Mouse (Mus musculus): ENCODE measurements around the gene Zfhx2.

The Zfhx2 gene

DNA sequence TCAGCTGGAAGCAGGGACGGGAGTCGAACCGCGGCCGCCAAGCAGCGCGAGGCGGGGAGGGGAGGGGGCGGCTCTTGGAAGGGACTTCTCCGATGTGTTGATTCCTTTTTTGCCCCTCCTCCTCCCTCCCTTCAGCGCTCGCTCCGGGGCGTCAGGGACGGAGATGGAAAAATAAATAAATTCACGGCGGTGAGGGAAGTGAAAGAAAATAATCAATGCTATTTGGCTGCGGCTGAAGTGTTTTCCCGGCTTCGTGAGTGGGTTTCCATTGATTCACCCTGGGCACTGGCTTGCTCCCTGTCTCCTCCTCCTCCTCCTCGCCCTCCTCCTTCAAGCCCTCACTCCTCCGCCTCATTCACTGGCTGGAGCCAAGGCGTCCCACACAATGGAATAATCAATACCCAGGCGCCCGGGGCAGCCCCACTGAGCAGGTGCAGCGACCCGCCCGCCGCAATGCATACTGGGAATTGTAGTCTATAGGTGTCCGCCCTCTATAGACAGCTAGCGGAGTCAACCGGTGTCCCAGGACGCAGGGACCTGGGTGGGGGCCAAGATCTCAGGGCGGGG, at the start of gene Zfhx2:
Gene Zfhx2, minus strand, starts transcription at position 314 of the 567 bp plus-strand sequence.
- peak; percentile 96 for DNase-seq

DNA sequence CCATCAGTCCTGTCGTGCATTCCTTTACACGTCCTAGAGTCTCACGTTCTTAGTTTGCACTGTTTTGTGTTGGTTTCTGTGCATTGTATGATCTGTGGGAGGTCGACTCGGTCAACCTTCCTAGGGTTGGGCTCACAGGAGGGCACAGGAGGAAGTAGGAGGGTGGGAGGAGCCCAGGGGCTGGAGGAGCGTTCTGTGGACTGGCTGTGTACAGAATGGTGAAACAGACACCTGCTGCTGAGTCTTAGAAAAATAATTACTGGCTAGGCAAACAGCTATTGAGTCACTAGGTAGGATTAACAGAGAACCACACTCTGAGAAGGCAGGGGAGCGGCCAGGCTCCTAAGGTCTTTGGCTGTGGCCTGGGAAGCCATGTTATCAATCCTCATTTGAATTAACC, 47.2 kb upstream of the Zfhx2 start:
- DNase-seq: no peak

DNA sequence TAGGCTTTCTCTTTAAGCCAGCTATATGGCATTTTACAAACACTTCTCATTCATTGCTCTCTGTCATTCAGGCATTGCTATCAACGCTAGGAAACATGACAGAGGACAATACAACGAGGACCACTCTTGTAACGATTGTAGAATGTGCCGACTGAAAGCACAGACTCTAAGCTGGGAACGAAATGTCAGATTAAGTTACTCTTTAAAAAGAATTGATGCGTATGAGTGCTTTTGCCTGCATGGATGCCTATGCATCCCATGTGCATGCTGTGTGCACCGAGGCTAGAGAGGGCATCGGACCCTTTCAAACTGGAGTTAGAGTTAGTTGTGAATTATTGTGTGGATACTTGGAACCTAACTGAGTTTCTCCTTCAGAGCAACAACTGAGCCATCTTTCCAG, 43.6 kb upstream of the Zfhx2 start:
- DNase-seq: no peak

DNA sequence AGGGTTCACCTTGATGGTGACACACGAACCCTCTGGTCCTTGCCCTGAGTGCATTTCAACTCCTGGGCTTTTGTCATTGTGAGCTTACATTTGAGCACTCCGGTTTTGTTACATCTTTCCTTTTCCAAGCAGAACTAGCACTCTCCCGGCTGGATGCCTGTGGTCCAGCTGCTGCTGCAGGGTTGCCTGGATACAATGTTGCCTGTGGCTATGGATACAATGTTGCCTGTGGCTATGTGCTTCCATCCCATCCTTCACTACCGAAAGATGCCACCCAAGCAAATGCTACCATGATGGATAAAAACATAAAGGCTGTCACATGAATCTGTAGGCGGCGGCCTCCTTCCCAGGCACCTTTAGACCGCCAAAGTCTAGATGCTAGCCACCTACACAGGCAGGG, 34.4 kb upstream of the Zfhx2 start:
- DNase-seq: no peak

DNA sequence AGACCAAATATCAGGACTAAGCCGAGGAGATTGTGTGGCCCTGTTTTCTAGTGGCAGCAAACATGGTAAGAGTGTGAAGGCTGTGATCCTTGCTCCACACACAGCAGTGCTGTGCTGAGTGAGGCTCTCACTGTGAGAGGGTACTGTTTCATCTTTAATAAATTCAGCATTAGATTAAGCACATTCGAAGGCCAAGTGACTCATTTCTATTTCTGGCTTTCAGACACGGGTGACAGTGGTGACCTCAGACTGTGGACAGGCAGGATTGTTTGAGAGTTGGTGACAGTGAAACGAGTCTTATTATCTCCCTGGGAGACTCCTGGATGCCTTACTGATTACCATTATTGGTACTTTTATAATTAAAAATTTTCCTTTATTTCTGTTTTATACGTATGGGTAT, 33.6 kb upstream of the Zfhx2 start:
- DNase-seq: no peak

DNA sequence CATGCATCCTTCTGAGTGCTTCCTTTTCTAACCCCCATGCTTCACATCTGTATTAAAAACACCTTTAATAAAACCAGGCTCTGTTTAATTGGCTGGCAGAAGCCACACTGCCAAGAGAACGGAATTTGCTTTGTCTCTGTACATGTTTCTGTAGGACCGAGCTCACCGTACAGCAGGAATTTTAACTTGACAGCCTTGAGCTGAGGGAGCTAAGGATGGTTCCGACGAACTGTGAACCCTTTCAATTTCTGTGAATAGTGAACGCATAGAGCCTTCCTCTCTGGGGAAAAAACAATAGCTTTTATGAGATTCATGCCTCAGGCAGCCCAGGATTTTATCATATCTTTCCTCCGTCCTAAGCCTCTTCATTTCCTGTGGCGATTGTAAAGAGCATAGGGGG, 30.2 kb upstream of the Zfhx2 start:
- DNase-seq: no peak

DNA sequence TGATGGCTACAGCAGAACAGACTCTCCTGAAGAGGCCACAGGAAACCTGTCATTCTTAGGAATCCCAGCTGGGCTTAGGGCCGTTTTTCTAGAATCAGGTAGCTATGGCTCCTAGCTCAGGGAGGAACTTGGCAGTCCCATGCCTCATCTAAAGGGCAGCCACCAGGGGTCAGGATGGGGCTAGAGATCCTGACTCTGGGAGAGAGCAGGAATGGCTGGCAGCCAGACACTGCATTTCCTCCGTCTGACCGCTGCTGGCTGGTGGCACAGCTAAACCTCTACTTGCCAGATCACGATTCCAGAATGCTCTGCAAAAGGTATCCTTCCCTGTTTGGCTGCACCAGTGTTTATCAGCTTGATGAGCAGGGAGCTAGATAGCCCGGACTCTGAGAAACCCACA, 29.8 kb upstream of the Zfhx2 start:
- peak; percentile 89 for DNase-seq

DNA sequence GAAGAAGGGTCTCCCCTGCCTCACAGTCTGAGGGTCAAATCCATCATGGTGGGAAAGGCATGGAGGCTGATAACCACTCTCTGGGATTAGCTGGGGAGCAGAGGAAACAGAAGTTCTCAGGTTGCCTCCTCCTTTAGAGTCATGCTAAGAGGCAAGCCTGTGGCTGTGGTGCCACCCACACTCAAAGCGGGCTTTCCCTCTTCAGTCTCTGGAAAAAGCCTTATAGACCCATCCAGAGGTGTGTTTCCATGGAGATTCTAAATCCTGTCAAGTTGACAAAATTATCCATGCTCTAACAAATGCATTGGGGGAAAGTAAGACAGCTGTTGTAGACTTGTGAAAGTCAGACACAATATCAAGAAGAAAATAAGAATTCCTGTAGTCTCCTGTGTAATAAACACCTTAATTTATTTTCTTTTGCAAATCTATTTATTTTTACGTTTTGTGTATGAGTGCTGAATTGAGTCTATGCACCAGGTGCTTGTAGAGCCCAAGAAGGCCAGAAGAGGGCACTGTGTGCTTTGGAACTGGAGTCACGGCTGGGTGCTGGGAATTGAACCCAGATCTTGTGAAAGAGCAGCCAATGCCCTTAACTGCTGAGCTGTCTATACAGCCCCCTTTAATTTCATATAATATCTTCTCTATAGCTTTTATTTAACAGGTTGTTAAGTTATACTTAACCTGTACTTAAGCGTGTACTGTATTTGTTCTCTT, 27.5 kb upstream of the Zfhx2 start:
- no peak for DNase-seq

DNA sequence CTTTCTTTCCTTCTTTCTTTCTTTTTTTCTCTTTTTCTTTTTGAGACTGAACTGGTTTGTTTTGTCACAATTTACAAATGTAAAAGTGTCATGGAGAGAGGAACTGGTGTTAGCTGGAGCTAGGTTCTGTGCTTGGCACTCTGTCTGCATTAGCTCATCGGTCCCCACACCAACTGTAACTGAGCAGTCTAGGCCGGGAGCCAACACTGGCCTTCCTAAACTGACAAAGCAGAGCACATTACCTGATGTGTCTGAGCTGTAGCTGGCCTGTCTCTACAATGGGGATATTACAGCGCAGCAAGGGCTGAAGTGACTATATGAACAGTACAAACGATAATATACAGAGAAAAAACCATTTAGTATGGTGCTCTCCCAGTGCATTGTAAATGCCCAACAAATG, 26.7 kb upstream of the Zfhx2 start:
- no peak for DNase-seq

DNA sequence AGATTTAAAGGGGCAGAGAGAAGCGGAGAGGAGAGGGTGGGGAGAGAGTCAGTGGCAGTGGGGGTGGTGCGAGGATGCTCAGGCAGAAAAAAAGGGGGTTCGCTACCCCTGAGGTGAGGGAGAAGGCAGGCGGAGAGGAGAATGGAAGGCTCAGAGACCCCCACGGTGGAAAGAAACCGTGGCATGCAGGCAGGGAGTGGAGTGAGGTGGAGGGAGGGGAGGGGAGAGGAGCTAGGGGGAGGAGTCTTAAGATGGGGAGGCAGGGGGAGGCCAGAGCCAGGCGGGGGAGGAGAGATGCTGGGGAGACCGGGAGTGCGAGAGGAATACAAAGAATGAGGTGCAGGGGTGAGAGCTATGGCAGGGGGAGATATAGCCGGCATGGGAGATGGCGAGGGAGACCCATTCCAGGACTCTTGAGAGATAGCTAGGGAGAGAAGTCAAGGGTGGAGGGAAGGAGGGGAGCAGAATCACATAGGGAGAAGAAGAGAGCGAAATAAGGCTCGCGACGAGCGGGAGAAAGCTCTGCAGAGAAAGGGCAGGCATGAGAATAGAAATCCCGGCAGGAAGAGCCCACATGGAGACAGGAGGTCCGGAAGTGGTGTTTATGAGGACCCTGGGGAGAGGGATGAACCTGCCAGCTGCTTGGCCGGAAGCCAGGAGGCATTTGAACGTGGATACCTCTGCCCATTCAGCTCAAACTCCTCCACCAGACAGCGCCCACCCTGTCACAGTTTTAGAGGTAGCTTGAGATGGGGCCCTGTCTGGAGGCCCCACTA, 24.5 kb upstream of the Zfhx2 start, which contains the start of gene Jph4:
Gene Jph4, minus strand, starts transcription at position 511 of the 776 bp plus-strand sequence.
- no peak for DNase-seq

DNA sequence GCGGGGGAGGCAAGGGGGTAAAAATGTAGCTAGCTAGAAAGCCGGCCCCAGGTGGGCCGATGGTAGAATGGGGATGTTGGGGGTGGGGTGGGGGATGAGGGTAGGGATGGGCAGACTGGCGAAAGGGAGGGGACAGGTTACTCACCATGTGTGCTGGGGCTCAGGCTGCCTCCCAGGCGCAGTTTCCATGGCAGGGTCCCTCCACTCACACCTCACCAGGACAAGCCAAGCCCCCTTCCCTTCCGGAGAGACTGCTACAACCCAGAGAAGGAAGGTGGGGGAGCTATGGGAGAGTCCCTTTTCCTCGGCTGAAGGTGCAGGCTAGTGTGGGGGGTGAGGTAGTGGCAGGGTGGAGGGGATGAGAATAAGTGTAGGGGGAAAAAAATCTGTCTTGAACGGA, 23.7 kb upstream of the Zfhx2 start:
- DNase-seq: no peak

DNA sequence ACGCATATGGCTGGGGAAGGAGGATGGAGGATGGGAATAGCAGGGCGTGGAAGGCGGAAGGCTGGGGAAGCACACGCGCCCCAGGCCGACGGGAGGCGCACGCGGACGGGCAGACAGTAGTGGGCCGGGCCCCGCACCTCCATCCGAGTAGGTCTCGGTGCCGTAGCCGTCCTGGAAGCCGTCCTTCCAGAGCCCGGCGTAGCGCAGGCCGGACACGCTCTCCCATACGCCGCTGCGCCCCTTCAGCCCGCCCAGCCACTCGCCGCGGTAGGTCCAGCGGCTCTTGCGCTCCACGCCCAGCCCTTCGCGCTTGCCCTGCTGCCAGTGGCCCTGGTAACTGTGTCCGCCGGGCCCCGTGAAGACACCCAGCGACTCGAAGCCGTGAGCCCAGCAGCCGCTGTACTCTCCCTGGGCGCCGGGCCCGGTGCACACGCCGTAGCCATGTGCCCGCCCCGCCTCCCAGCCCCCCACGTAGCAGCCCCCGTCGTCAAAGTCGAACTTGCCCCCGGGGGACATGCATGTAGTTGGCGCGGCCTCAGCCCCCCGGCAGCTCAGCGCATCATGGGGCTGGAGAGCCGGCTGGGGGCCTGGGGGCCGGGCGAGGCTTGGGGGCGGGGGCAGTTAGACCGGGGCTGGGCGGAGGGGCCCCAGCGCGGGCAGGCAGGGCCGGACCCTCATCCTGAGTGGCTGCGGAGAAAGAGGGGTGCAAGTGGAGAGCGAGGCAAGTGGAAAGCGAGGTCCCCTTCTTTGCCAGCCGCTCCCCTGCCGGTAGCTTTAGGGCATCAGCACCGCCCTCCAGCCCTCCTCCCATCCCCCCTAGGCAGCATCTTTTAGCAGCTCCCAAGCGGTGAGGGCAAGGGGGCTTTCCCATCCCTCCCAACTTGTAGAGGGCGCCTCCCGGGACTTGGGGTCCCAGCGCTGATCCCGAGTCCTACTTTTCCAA, 22.9 kb upstream of the Zfhx2 start:
- DNase-seq: peak; percentile 75

DNA sequence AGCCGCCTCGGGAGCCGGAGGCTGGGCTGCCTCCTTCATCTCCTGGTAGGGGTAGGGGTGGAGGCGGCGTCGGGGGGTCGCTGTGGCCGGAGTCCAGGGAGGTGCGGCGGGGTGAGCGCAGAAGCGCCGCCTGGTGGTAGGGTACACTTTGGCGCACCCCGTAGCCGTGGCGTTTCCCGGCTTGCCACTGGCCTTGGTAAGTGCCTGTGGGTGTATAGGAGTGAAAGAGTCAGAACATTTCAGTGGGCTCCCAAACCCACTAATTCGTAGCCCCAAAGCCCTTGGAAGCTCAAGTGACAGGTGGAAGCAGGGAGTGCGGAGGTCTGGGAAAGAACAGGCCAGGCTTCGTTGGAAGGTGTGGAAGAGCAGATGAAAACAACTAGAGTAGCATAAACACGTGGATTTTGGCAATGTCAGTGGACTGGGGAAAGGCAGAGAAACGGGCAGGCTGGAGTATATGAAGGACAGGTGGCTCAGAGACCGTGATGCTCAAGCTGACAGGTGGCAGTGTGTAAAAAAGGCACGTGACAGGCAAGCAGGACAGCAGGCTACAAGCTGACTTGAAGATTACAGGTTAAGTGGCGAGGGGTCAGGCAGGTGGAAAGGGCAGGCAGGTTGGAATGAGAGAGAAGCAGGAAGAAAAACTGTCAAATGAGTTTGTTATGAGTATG, 22.0 kb upstream of the Zfhx2 start:
- no peak for DNase-seq

DNA sequence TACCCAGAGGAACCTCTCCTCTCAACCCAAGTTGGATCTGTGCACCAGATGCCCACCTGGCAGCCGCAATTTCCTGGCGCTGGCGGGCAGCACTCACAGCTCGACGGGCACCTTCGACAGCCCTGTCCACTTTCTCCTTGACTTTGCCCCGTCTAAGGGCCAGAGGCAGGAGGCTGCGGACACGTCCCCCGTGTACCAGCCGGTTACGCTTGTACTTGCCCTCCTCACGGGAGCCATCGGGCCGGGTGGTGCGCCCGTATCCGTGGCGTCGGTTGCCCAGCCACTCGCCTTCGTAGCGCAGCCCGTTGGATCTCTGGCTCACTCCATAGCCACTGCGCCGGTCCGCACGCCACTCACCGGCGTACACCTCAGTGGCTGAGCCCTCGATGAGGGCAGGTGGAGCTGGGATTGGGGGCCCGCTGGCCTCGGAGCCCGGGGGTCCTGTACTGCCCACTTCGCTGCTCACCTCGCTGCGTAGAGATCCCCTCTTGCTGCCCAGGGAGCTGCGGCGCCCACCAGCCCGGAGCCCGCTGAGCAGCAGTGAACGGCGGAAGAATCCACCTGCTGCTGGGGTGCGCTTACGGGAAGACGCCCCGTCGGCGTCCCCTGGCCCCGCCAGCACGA, 21.3 kb upstream of the Zfhx2 start:
- no peak for DNase-seq

DNA sequence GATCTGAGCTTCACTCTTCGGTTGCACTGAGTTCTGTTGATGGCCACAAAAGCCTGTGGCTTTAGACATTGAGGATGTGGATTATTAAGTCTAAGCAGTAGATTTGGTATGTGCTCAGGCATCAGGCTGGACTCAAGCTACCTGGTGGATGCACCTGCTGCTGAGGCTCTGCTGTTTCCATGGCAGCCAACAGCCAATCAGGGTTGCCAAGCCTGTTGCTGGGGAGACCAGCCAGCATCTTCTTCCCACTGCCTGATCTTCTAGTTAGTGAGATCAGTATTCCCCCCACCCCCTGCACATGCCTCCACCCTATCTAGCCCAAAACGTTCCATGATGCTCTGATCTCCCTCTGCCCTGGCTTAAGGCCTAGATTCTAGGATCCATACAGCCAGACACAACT, 19.6 kb upstream of the Zfhx2 start:
- DNase-seq: no peak

DNA sequence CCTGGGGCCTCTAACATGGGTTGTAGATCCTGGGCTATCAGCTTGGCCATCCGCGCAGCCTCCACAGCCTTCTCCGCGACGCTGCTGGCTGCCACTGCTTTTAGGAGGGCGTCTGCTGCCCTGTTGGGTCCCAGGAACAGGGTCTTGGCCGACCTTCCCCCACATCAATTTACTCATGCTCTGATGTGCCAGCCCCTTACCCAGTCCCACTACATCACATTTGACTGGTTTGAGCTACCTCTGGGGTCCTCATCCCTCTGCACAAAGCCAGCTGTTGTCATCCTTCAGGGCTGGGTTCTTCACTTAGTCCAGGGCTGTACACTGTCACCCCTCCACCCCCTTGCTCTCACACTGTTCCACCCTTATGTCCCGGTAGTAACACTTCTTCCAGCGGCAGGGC, 18.0 kb upstream of the Zfhx2 start:
- no peak for DNase-seq

DNA sequence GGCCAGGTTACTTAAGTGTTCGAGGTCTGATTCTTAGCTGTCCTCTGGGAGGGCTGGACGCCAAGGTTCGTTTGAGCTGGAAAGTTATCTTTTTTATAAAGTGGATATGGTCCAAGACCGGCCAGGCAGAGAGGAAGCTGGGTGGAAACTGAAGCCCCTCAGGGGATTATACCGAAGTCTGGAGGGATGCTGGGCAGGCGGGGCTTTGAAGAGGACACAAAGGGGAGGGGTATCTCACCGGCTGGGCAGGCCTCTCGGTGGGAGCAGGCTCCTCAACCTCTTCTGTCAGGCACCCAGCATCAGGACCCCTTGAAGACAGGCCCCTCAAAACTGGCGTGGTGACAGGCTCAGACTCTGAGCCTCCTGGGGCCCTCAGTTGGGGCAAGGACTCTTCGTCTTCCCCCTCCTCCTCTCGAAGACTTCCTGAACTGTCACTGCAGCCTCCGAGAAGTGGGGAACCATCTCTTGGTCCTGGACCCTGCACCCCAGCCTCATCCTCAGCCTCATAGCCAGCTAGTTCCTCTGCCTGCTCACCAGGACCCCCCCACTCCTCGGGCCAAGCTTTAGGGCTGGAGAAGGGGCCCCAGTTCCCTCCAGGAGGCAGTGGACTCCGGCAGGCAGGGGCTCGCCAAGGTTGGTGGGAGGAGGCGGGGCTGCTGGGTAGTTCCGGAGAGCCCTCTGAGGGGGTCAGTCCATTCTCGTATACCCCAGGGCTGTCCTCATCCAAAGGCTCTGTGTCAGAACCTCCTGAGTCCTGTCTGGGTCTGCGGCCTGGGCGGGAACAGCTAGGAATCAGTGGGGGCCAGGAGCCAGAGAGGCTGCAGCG, 17.1 kb upstream of the Zfhx2 start:
- no peak for DNase-seq

DNA sequence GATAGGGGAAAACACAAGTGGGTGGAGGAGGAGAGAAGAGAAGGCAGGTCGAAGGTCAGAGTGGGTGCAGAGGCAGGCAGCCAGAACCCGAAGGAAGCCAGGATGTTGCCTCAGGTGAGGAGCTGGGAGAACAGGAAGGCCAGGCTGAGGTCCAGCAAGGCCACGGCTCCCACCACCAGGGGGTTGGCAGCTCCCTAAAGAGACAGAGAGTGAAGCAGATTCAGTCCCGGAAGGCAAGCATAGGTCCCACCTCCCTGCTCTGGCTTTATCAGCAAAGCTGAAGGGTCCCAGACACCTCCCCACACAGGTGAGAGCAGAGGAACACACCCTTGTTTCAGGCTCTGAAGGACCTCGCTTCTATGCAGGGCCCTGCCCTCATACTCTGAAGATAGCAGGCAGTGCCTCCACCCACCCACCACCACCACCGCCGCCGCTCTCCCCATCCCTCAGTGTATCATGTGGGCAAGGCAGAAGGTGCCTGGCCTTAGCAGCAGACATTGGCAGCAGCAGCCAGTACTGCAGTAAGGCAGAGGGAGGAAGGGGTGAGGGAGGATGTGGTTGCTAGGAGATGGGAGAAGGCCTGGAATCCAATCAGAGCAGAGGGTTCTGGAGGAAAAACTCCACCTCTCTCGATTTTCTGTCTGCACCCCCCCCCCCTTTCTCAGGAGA, 16.2 kb upstream of the Zfhx2 start:
- peak; percentile 39 for DNase-seq

DNA sequence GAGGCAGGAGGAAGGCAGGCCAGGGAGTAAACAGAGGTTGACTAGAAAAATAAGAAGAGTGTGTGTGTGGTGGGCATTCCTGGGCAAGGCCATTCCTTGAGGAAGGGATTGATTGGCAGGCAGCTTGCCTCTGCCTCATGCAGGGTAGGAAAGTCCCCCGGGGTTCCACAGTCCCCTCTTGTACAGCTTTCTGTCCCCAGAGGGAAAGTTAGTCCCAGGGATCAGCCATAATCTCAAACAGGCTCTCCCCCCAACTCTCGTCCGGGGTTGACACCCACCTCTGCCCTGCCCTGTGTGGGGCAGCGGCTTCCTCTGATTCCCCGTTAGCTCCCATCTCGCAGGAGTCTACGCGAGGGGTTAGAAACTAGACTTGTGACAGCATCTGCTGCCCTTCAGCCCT, 14.9 kb upstream of the Zfhx2 start:
- DNase-seq: no peak
